Mouse (Mus musculus) G1E (cell line): Measurements from ENCODE around the gene Cdc42bpb. TPM values are rescaled to one million over a fixed set of nuclear protein-coding genes. Genes with fewer than 3 reads are reported as not detected.

Experiments
- ATAC-seq: 2 replicates; pipeline ENCODE4 v1.8.0; 2016; ENCODE audit warnings: mild to moderate bottlenecking; ENCODE audit not compliant: insufficient number of reproducible peaks, poor library complexity, low FRiP score, severe bottlenecking; ENCODE audit errors: extremely low read depth
- DNase-seq: peaks from one replicate; pipeline ENCODE4 v3.0.0; 2012; ENCODE audit warnings: low spot score
- H3K27me3 ChIP-seq: 2 replicates; pipeline ENCODE4 v1.6.1; 2012; ENCODE audit warnings: mild to moderate bottlenecking, low read length, inconsistent platforms; ENCODE audit not compliant: insufficient read depth
- H3K36me3 ChIP-seq: replicated peaks from 2 replicates; pipeline ENCODE3; 2012; ENCODE audit warnings: mild to moderate bottlenecking, inconsistent platforms
- H3K4me1 ChIP-seq: 2 replicates; pipeline ENCODE4 v1.6.1; 2012; ENCODE audit warnings: low read depth, low read length, inconsistent platforms, mixed read lengths; ENCODE audit not compliant: insufficient read depth
- H3K4me3 ChIP-seq: 2 replicates; pipeline ENCODE4 v1.5.1; 2012; ENCODE audit warnings: low read depth, mild to moderate bottlenecking, inconsistent platforms, low read length, moderate library complexity, mixed read lengths
- H3K9me3 ChIP-seq: replicated peaks from 2 replicates; pipeline ENCODE4 v1.6.1; 2012; ENCODE audit warnings: inconsistent platforms
- CTCF ChIP-seq: IDR thresholded peaks from 2 replicates; pipeline ENCODE4 v1.5.1; 2012; ENCODE audit warnings: low read depth, low read length, inconsistent platforms, mixed read lengths
- GATA1 ChIP-seq: IDR thresholded peaks from 2 replicates; pipeline ENCODE4 v1.6.1; 2012; ENCODE audit warnings: borderline replicate concordance, low read length, inconsistent platforms, mixed read lengths
- GATA2 ChIP-seq: IDR thresholded peaks from 2 replicates; pipeline ENCODE4 v1.6.1; 2012; ENCODE audit warnings: low read depth, low read length, inconsistent platforms, borderline replicate concordance
- POLR2AphosphoS5 ChIP-seq: IDR thresholded peaks from 2 replicates; pipeline ENCODE4 v1.6.1; 2012; ENCODE audit warnings: low read depth, low read length, inconsistent platforms; ENCODE audit not compliant: insufficient replicate concordance
- TAL1 ChIP-seq: conservative IDR thresholded peaks from 2 replicates; pipeline ENCODE4 v1.6.1; 2012; ENCODE audit warnings: low read depth, low read length, inconsistent platforms, mixed read lengths
- polyA plus RNA-seq: library from polyadenylated mRNA; stranded (reverse); fragments of >175 nt; gene quantifications from 2 replicates; pipeline ENCODE4 v1.2.3, GENCODE M21; 2012
- total RNA-seq, 2 experiments: library from RNA; stranded (forward) in 1 of 2; stranded (reverse) in 1 of 2; fragments of 200-1000 nt in 1 of 2; fragments of >200 nt in 1 of 2; fragmentation: Nextera tagmentation in 1 of 2; gene quantifications; 2 replicates each; pipeline ENCODE4 v1.2.3; 2014 to 2017

Cdc42bpb gene
- not detected in 2 replicates for total RNA-seq (2014; fragmentation: Nextera tagmentation)
- total RNA-seq (2017), result not detected in 2 replicates
- polyA plus RNA-seq, result not detected in 2 replicates

GRCm38 (mm10) chr12:111377376-111377973 lies at the start of gene Cdc42bpb:
Gene Cdc42bpb (minus strand): TSS chr12:111377718.
- DNase-seq (no peak), ATAC-seq (no peak)
- Histone ChIP-seq H3K4me1 (no peaks in the 10 kb centered on the region), H3K9me3 (peaks cover 18% of the 10 kb centered on the region), H3K27me3 (peaks cover 6% of the 10 kb centered on the region; the same call in 1 of the 2 replicates), H3K4me3 (peak within 1 kb of the TSS; percentile 40; the same call in 1 of the 2 replicates), H3K36me3 (no peaks in the 10 kb centered on the region)
- TF ChIP-seq CTCF (no peak), GATA2 (no peak), GATA1 (no peak), POLR2AphosphoS5 (no peak), TAL1 (no peak)

GRCm38 (mm10) chr12:111425789-111426460 lies 48.4 kb upstream of the Cdc42bpb start:
- DNase-seq (peak; percentile 86), ATAC-seq (peak; percentile 55; the same call in 1 of the 2 replicates)
- Histone ChIP-seq H3K9me3 (peaks cover 10% of the 10 kb centered on the region; the same call in 1 of the 2 replicates), H3K4me3 (no peak overlapping the region), H3K27me3 (peaks cover 54% of the 10 kb centered on the region), H3K4me1 (peaks cover 46% of the 10 kb centered on the region), H3K36me3 (no peaks in the 10 kb centered on the region)
- peak; percentile 95 for TF ChIP-seq CTCF
- no peak for TF ChIP-seq TAL1
- TF ChIP-seq GATA1, result no peak
- TF ChIP-seq GATA2, result no peak

- no peak for ATAC-seq
- DNase-seq, result peak; percentile 83
Measured at GRCm38 (mm10) chr12:111425258-111425657, 47.7 kb upstream of the Cdc42bpb start.

GRCm38 (mm10) chr12:111424547-111424946 lies 47.0 kb upstream of the Cdc42bpb start:
- Histone ChIP-seq H3K27me3 (peaks cover 65% of the 10 kb centered on the region), H3K4me3 (no peak overlapping the region), H3K4me1 (peaks cover 34% of the 10 kb centered on the region)

More at GRCm38 (mm10) chr12:111425258-111425657, 47.7 kb upstream of the Cdc42bpb start:
- Histone ChIP-seq H3K36me3 (no peaks in the 10 kb centered on the region), H3K4me3 (no peak overlapping the region), H3K4me1 (peaks cover 41% of the 10 kb centered on the region), H3K27me3 (peaks cover 59% of the 10 kb centered on the region), H3K9me3 (peaks cover 10% of the 10 kb centered on the region; the same call in 1 of the 2 replicates)
- peak; percentile 81 for TF ChIP-seq CTCF
- TF ChIP-seq POLR2AphosphoS5, result no peak

GRCm38 (mm10) chr12:111423570-111424129 lies 46.1 kb upstream of the Cdc42bpb start:
- Histone ChIP-seq H3K4me3 (no peak overlapping the region), H3K36me3 (no peaks in the 10 kb centered on the region), H3K4me1 (peaks cover 26% of the 10 kb centered on the region), H3K9me3 (peaks cover 6% of the 10 kb centered on the region; the same call in 1 of the 2 replicates), H3K27me3 (peaks cover 68% of the 10 kb centered on the region)
- no peak for DNase-seq
- ATAC-seq, result no peak
- TF ChIP-seq GATA2 (no peak), GATA1 (no peak), TAL1 (no peak), POLR2AphosphoS5 (no peak), CTCF (no peak)

More at GRCm38 (mm10) chr12:111424547-111424946, 47.0 kb upstream of the Cdc42bpb start:
- TF ChIP-seq CTCF (no peak), TAL1 (no peak), POLR2AphosphoS5 (no peak), GATA1 (no peak), GATA2 (no peak)
- DNase-seq (no peak), ATAC-seq (no peak)
- no peaks in the 10 kb centered on the region for H3K36me3 ChIP-seq
- H3K9me3 ChIP-seq, result peaks cover 9% of the 10 kb centered on the region; the same call in 1 of the 2 replicates

GRCm38 (mm10) chr12:111422852-111423251 lies 45.3 kb upstream of the Cdc42bpb start:
- DNase-seq (no peak), ATAC-seq (no peak)
- H3K4me1 ChIP-seq, result peaks cover 22% of the 10 kb centered on the region
- peaks cover 71% of the 10 kb centered on the region for H3K27me3 ChIP-seq
- TF ChIP-seq CTCF (no peak), GATA2 (no peak), TAL1 (no peak), GATA1 (no peak), POLR2AphosphoS5 (no peak)
- H3K9me3 ChIP-seq, result peaks cover 6% of the 10 kb centered on the region; the same call in 1 of the 2 replicates
- H3K4me3 ChIP-seq, result no peak overlapping the region
- H3K36me3 ChIP-seq, result no peaks in the 10 kb centered on the region
